Mouse (Mus musculus) layer of hippocampus, postnatal 36 days (tissue): ENCODE measurements at regions not wholly inside any gene's neighbourhood (a gene's known extent, or its start where the extent isn't known, plus 50 kb on each side); places are given as distances from the start of the nearest gene placed in this dataset.
A peak's percentile ranks its signal among the peaks of the same experiment; 100 is the strongest.
"Not testable (repeated sequence)": the region's sequence is repeated elsewhere in the genome, so short reads cannot be mapped to it uniquely, and the experiment has no call there.

Source experiments
- DNase-seq, 2 experiments: peaks; one replicate each; pipeline ENCODE4 v3.0.0; 2022

DNA sequence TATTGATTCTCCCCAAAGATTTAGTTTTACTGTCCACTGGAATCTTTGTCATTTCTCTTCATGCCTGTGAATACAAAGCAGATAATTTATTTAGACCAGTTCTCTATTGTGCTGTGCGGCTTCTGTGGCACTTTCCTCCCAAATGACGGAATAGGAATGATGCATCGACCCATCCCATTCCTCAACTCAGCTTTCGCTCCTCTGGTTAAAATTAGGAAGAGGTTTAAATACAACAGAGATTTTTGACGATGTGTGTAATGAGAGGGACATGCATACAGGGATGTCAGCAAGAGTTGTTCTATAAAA, 187.2 kb upstream of the Tsc22d2 start:
- no peak for DNase-seq

- no peak for DNase-seq
These were observed 186.3 kb upstream of the Tsc22d2 start for GRCm38 (mm10) chr3:58228189-58228588.

GRCm38 (mm10) chr3:58231746-58232145, 182.8 kb upstream of the Tsc22d2 start:
- DNase-seq: no peak

DNA sequence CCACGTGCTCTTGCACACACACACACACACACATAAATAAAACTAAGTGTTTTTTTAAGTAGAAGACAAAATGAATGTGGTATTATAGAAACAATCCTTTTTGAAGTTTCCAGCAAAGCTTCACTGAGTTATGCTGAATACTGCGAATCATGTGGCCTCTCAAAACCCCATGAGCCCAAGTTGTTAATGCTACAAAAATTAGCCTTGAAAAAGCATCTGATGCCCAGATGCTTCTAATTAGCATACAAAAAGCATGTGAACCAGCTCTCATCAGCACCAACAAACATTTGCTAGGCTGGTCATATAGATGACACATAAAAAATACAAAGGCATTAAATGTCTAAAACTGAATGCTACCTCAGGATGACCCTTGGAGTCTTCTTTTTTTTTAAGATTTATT, 181.2 kb upstream of the Tsc22d2 start:
- no peak for DNase-seq

DNA sequence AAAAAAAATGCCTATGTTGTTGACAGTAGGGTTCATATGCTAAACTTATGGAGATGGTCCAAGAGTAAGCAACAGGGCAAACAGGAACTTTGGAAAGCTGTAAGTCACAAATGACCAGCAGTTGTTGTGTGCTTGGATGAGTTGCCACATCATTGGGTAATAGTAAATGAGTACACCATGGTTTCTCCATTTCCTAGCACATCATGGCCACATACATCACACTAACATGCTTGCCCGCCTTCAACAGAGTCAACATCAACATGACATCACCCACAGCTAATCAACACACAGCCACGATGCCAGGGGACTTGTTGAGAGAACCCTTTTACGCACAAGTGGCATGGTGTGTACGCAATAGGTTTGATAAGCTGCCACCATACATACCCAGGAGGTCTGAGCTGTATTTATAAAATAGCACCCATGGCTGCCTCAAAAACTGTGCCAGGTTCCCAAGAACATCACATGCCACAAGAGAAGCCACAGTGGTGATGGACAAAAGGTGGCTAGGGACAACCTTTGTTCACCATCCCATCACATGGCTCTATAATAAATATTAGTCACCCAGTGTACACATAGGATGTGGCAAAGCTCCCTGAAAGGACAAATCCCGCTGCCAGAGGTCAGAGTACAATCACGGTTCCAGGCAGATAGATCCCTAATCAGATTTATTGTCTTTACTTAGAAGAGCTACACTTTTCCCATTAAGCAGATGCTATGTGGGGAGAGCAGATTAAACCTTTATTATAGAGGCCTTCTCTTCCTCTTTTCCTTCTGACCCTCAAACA, 179.5 kb upstream of the Tsc22d2 start:
- DNase-seq: no peak

DNA sequence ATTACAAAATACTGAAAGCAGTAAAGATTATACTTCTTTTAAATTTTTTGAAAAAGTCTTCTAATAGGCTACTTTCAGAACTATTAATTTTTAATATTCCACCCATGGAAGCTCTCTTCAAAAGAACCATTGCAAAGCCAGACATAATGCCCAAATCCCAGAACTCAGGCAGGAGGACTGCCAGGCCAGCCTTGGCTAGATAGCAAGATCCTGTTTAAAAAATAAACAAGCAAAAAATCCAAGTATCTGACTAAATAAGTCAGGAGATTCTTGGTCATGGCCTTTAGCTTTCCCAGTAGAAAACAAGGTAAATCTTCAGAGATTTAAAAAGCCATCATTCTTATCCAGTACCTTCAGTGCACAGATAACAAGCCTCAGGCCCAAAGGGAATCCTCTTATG, 176.4 kb upstream of the Tsc22d2 start:
- no peak for DNase-seq

DNA sequence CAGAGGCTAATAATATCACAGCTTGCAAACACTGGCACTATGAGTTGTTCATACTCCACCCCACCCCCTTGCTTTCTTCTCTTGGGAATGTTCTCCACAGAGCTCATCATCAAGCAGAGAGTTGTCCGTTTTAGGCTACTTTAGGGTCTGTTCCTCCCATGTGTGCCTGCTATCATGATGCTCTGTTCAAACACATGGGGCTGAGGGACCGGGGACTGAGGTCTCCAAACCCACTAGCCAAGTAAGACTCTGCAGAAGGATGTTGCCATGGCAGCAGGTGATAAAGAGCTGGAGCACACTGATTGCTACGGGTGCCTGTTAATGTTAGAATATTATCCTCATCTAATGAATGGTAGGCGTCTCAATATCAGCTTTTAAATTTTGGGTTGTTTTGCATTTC, 173.7 kb upstream of the Tsc22d2 start:
- peak; percentile 12 to 28 for DNase-seq

DNA sequence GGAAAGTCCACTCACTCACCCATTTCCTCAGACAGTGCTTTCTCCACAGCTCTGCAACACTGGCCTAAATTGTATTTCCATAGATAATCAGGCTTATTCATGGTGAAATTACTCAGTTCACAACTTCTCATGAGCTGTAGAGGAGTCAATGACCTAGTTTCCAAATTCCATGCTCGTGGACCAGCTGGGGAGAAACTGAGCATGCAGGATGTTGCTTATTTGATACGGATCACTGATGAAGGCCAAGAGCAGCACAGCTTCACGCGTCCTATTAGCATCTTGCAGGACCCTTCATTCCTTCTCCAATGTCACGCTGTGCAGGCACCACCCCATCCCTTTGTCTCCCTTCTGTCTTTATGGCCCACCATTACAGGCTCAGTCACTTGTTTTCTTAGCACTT, 169.2 kb upstream of the Tsc22d2 start:
- no peak for DNase-seq

GRCm38 (mm10) chr3:58247989-58248388, 166.5 kb upstream of the Tsc22d2 start:
- DNase-seq: no peak

DNA sequence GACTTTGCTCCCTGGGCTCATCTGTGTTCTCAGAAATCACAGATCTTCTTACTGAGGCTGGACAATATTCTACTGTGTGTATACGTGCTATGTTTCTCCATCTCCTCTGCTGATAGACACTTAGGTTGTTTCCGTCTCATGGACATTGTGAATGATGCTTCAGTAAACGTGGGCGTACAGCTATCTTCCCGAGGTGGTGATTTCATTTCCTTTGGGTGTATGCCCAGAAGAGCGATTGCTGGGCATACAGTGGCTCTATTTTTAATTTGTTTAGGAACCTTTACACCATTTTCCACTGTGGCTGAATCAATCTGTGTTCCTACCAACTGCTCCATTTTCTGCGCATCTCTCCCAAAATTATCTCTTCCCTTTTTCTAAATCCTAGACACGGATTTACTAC, 160.6 kb upstream of the Tsc22d2 start:
- DNase-seq: peak; percentile 12 to 14

DNA sequence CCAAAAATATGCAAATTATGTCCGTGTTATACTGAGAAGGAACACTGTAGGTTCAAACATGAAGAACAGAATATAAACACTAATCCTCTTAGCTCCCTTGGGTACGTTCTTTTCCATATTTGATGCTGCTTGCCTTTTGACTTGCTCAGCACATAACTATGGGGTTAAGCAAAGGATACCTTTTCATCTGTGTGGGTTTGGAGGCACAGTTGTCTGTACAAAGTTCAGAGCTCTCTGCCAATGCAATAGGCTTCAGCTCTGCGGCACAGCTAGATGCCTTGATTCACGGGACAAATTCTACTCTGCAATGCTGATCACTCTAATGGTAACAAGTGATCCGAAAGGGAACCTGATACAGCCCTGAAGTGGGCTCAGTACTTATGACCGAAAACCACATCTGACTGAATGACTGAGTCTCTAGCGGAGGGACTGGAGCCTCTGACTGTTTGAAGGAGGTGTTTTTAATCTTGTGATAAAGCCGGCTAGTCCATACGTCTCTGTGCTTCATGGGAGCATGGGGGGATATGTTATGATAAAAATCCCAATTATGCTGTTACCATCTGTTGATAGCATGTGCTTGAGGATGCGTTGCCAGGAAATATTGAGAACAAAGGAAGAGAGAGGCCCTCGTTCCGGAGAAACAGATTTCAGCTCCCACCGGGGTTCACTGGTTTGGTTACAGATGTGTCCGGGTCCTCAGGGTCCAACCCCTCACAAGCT, 146.7 kb upstream of the Tsc22d2 start:
- DNase-seq: peak; percentile 21 to 33

DNA sequence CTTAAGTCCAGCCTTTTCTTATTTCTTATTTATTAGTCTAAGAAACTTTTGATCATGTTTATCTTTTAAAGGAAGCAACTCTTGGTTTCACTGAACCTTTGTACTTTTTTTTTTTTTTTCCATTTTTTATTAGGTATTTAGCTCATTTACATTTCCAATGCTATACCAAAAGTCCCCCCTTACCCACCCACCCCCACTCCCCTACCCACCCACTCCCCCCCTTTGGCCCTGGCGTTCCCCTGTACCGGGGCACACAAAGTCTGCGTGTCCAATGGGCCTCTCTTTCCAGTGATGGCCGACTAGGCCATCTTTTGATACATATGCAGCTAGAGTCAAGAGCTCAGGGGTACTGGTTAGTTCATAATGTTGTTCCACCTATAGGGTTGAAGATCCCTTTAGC, 143.1 kb upstream of the Tsc22d2 start:
- DNase-seq: not testable (repeated sequence)

- no peak for DNase-seq
These were observed 133.2 kb upstream of the Tsc22d2 start for GRCm38 (mm10) chr3:58281291-58281690.

DNA sequence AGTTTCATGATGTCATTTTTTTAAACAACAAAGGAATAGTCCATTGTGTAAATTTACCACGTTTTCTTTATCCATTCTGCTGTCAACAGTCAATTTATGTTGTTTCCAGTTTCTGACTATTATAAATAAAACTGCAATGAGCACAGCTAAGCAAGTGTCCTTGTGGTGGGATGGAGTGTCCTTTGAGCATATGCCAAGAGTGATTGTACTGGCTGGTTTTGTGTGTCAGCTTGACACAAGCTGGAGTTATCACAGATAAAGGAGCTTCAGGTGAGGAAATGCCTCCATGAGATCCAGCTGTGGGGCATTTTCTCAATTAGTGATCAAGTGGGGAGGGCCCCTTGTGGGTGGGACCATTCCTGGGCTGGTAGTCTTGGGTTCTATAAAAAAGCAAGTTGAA, 130.1 kb upstream of the Tsc22d2 start:
- DNase-seq: not testable (repeated sequence)

DNA sequence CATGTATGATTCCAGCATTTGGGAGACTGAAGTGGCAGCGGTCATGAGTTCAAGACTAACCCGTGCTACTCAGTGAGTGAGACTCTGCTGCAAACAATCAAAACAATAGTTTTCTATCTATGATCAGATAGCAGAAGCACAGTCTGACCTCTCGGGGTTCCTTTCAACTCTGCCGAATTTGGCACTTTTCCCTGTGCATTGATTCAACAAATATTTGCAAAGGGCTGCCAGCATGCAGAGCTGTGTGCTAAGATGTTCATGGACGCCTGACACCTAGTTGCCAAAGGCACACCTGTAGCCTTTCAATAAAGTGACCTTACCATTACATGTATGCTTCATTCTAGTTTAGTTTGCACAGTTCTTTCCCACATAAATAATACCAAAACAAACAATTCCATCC, 118.7 kb upstream of the Tsc22d2 start:
- DNase-seq: no peak

- DNase-seq: no peak
These were observed 114.3 kb upstream of the Tsc22d2 start for GRCm38 (mm10) chr3:58300213-58300612.

DNA sequence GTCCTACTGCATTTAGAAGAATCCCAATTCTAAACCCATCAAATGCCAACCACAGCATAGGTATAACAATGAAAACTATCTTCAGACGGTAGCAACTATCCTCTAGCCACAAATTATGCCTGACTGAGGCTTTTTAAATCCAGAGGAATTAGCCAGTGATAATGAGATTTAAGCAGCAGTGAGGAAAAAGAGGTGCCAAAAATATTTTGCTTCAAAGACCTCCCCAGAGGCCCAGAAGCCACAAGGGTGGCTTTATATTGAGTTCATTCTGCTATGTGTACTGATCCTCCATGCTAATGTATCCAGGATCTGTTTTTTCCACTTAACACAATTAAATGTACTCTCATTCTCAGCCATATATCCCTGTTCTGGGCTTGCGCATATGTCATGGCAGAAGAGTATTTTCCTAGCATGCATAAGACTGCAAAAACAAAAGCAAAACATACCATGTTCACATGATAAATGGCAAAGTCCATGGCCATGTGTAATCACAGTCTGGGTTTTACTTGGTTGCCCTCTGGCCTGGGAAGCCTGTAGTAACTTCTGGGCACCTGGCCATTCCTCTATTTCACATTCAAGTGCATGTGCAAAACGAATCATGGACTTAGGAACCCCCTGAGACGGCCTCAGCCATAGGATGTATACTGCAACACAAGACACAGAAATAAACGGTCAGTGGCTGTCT, 113.6 kb upstream of the Tsc22d2 start:
- DNase-seq: no peak

DNA sequence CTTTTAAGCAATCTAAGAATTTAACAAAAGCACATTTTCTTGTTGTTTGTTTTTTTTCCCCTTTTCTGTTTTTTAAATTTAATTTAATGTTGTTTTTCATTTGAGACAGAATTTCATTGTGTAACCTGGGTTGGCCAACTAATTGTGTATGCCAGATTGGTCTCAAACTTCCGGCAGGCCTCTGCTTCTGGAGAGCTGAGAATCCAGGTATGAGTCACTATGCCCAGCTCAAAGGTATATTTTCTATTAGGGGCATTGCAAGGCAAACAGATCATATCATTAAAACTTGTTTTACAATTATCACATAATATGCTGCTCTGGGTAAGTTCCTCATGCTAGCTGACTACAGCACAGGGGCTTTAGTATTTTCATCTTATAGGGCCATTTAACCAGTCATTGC, 112.2 kb upstream of the Tsc22d2 start:
- DNase-seq: no peak

DNA sequence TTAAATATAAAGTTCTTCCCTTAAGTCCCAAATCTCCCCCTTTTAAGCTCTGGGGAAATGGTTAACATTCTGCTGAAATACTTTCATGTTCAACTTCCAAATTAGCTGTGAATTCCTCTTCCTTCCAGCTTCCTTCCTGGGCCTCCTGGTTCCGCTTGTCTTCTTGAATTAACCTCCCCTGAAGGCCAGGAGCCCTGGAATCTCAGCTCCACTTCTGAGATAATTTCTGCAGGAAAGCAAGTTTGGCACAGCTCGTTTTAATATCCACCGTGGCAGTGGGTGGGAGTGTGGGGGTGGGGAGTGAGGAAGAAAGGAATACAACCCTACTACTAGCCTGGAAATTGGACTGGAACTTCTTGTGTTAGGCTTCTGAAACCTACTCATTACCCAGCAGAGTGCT, 110.8 kb upstream of the Tsc22d2 start:
- no peak for DNase-seq

- no peak for DNase-seq
These were observed 104.9 kb upstream of the Tsc22d2 start for GRCm38 (mm10) chr3:58309601-58310000.

GRCm38 (mm10) chr3:58310390-58310789, 104.1 kb upstream of the Tsc22d2 start:
- DNase-seq: no peak

- DNase-seq: no peak
These were observed 103.3 kb upstream of the Tsc22d2 start for GRCm38 (mm10) chr3:58311104-58311685.

- no peak for DNase-seq
These were observed 101.9 kb upstream of the Tsc22d2 start for GRCm38 (mm10) chr3:58312623-58313022.
